Mouse (Mus musculus) liver, embryonic 13.5 days (tissue): ENCODE results near the gene Abcb9. TPM values are rescaled to one million over a fixed set of nuclear protein-coding genes. Genes with fewer than 3 reads are reported as not detected.

Source experiments
- ATAC-seq: fragments of 200-750 bp; cut with Nextera tagmentation; 2 replicates; pipeline ENCODE4 v1.8.0; 2017; ENCODE audit warnings: low read depth, mild to moderate bottlenecking, moderate number of reproducible peaks, moderate library complexity
- DNase-seq: peaks from one replicate; pipeline ENCODE4 v3.0.0; 2022
- H3K27ac ChIP-seq: fragments of 300-500 bp; sonication (generic); 2 replicates; pipeline ENCODE4 v1.5.1; 2015; ENCODE audit warnings: moderate library complexity, mild to moderate bottlenecking, inconsistent platforms
- H3K27me3 ChIP-seq: fragments of 300-500 bp; sonication (generic); 2 replicates; pipeline ENCODE4 v1.6.1; 2015; ENCODE audit warnings: mild to moderate bottlenecking, inconsistent platforms
- H3K36me3 ChIP-seq: fragments of 300-500 bp; sonication (generic); 2 replicates; pipeline ENCODE4 v1.6.1; 2015; ENCODE audit warnings: mild to moderate bottlenecking, inconsistent platforms
- H3K4me1 ChIP-seq: fragments of 300-500 bp; sonication (generic); replicated peaks from 2 replicates; pipeline ENCODE4 v1.6.1; 2015; ENCODE audit warnings: inconsistent platforms
- H3K4me2 ChIP-seq: fragments of 300-500 bp; sonication (generic); 2 replicates; pipeline ENCODE4 v1.6.1; 2015; ENCODE audit warnings: inconsistent platforms, mild to moderate bottlenecking, moderate library complexity
- H3K4me3 ChIP-seq: fragments of 300-500 bp; sonication (generic); replicated peaks from 2 replicates; pipeline ENCODE4 v1.5.1; 2015; ENCODE audit warnings: mild to moderate bottlenecking, inconsistent platforms
- H3K9ac ChIP-seq: fragments of 300-500 bp; sonication (generic); 2 replicates; pipeline ENCODE4 v1.6.1; 2015; ENCODE audit warnings: mild to moderate bottlenecking, inconsistent platforms
- H3K9me3 ChIP-seq: fragments of 300-500 bp; sonication (generic); replicated peaks from 2 replicates; pipeline ENCODE4 v1.6.1; 2016; ENCODE audit warnings: inconsistent platforms
- WGBS: fragments of 180-500 bp; shearing (Covaris S2); methylation state at CpG from one replicate; pipeline ENCODE4 v1.1.7; 2015; ENCODE audit not compliant: insufficient replicate concordance; 5-methylcytosine and 5-hydroxymethylcytosine counted together
- polyA plus RNA-seq: library from polyadenylated mRNA; unstranded; fragments of >200 nt; fragmentation: Nextera tagmentation; extraction: Ambion mirVana; gene quantifications from 2 replicates; pipeline ENCODE4 v1.2.1, GENCODE M21; 2015

Gene Abcb9
- polyA plus RNA-seq, 1 experiment from 2014 or later: 4.6 TPM

DNA sequence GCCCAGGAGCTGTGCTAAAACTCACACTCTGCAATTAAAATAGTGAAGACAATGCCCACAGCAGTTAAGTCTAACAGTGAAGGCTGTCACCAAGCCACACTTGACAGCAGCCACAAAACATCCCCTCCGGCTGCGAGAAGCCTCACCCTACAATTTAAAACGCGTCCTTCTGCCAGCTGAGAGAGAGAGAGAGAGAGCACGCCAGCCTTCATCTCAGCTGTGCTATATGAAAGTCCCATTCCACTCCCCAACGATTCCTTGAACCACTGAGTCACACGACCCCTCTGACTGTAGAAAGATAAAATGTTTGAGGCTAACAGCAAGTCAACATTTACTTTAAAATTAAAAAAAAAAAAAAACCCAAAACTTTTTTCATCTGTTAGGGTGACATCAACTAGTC, 66.9 kb downstream of the Abcb9 start:
- H3K9me3 ChIP-seq: no peaks in the 10 kb centered on the region
- no peaks in the 10 kb centered on the region for H3K27me3 ChIP-seq
- H3K4me3 ChIP-seq: 0 out of 2 replicates have a peak overlapping the region, but pooled peaks have one; percentile 14
- H3K4me2 ChIP-seq: peak overlapping the region; percentile 28
- no peak for DNase-seq
- H3K36me3 ChIP-seq: peaks cover 20% of the 10 kb centered on the region
- peaks cover 87% of the 10 kb centered on the region for H3K4me1 ChIP-seq
- peak overlapping the region; percentile 69 for H3K27ac ChIP-seq
- WGBS: 28% methylated on average over 7 of the region's 7 CpGs
- peak overlapping the region; percentile 49 for H3K9ac ChIP-seq
- no peak for ATAC-seq

DNA sequence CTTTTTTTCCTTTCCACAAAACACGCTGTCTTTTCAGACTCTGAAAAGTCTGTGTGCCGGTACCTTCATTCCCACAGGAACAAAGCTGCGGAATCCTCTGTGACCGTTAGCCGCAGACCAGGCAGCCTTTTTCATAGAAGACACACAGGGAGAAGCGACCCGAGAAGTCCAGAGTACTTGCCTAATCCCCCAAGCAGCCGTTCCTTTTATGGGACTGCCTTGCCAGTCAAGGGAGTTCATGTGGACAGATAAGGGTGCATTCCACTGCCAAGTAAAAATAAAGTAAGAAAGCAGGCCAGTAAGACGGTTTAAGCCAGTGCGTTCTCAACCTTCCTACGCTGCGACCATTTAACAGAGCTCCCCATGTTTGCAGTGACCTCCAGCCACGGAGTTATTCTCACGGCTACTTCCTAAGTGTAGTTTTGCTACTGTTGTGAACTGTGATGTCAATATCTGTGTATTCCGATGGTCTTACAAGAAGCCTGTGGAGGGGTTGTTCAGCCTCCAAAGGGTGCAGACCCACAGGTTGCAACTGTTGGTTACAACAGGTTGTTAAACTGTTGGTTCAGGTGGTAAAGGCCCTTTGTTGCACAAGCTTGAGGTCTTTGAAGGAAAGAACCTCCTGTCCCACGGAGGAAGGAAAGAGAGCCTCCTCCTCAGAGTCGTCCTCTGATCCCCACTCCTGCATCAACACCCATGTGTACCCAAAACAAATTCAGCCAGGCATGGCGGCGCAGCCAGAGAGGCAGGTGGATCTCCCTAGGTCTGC, 67.7 kb downstream of the Abcb9 start:
- ATAC-seq (no peak), DNase-seq (no peak)
- Histone ChIP-seq H3K27me3 (no peaks in the 10 kb centered on the region), H3K27ac (peak overlapping the region; percentile 69), H3K4me1 (peaks cover 94% of the 10 kb centered on the region), H3K4me2 (peak overlapping the region; percentile 28), H3K36me3 (peaks cover 20% of the 10 kb centered on the region), H3K4me3 (peak overlapping the region; percentile 14; the same call in 1 of the 2 replicates), H3K9me3 (no peaks in the 10 kb centered on the region), H3K9ac (peak overlapping the region; percentile 49)
- 49% methylated on average over 19 of the region's 19 CpGs for WGBS

DNA sequence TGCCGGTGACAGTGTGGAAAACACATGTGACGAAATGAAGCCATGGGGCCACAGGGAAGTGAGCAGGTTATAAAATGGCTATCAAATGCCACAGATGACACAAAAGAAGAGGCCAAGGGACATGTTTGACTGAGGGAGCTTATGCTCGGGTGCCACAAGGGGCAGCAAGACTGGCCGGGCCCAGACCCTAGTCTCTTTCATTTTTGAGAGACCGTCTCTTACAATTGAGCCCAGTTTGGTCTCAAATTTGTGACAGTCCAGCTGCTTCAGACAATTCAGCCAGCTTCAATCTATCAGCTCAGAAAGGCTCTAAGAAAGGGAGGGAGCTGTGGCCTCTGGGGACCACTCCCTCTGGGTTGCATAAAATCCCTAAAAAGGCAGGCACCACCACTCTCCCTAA, 69.0 kb downstream of the Abcb9 start:
- no peak overlapping the region for H3K4me3 ChIP-seq
- WGBS: 83% methylated on average over 5 of the region's 5 CpGs
- 0 out of 2 replicates have a peak overlapping the region, but pooled peaks have one; percentile 8 for H3K9ac ChIP-seq
- peaks cover 25% of the 10 kb centered on the region for H3K36me3 ChIP-seq
- no peaks in the 10 kb centered on the region for H3K27me3 ChIP-seq
- H3K27ac ChIP-seq: peak overlapping the region; percentile 58
- no peaks in the 10 kb centered on the region for H3K9me3 ChIP-seq
- DNase-seq (no peak), ATAC-seq (no peak)
- peaks cover 99% of the 10 kb centered on the region for H3K4me1 ChIP-seq
- H3K4me2 ChIP-seq: no peak overlapping the region

DNA sequence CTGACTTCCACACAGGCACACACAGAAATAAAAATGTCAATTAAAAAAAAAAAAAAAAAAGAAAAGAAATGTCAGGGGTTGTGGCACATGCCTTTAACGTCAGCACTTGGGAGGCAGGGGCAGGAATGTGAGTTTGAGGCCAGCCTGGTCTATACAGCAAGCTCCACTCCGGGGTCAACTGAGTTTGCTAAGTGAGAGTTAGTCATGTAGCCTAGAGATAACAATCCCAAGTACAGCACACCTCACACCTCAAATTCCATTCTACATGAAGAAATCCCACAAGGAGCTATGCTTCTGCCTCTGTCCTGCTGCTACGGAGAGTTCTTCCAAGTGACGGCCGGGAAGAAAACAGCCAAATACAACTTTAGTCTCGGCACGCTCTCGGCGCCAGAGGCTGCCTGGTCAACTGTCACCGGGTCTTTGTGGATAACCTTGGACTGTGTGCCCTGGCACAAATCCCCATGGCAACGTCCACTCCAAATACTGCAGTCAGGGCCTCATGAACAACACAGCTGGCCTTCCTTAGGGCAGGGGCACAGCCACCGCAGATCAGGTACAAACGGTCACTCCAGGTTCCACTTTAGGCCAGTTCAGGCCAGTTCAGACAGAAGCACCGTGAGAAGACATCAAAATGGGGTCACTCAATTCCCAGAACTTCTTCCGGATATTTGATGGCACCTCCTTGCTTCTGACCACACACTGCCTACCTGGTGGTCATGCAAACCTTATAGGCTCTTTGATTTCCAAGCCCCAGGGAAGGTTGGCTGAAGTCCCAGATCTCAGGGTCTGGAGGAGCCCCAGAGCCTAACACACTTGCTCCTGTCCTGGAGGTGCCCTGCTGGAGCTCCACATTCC, 69.8 kb downstream of the Abcb9 start:
- H3K9ac ChIP-seq: peak overlapping the region; percentile 0; the same call in 1 of the 2 replicates

GRCm38 (mm10) chr5:124025146-124025545, 70.5 kb downstream of the Abcb9 start:
- H3K4me1 ChIP-seq: peaks cover 99% of the 10 kb centered on the region
- WGBS: 57% methylated on average over 9 of the region's 9 CpGs
- H3K27me3 ChIP-seq: no peaks in the 10 kb centered on the region
- no peak for ATAC-seq
- no peak overlapping the region for H3K4me2 ChIP-seq
- peaks cover 35% of the 10 kb centered on the region for H3K36me3 ChIP-seq
- no peaks in the 10 kb centered on the region for H3K9me3 ChIP-seq
- H3K4me3 ChIP-seq: no peak overlapping the region
- H3K27ac ChIP-seq: peak overlapping the region; percentile 54
- H3K9ac ChIP-seq: peak overlapping the region; percentile 0; the same call in 1 of the 2 replicates
- DNase-seq: no peak

More for the DNA sequence above, 69.8 kb downstream of the Abcb9 start:
- ATAC-seq (peak; percentile 36), DNase-seq (no peak)
- Histone ChIP-seq H3K9me3 (no peaks in the 10 kb centered on the region), H3K4me3 (no peak overlapping the region), H3K4me2 (0 out of 2 replicates have a peak overlapping the region, but pooled peaks have one; percentile 4), H3K27me3 (no peaks in the 10 kb centered on the region), H3K36me3 (peaks cover 30% of the 10 kb centered on the region), H3K4me1 (peaks cover 99% of the 10 kb centered on the region), H3K27ac (peak overlapping the region; percentile 58; the same call in 1 of the 2 replicates)
- 78% methylated on average over 15 of the region's 15 CpGs for WGBS

- no peak for ATAC-seq
- Histone ChIP-seq H3K27me3 (no peaks in the 10 kb centered on the region), H3K27ac (peak overlapping the region; percentile 54), H3K4me1 (peaks cover 99% of the 10 kb centered on the region), H3K36me3 (peaks cover 36% of the 10 kb centered on the region), H3K4me3 (no peak overlapping the region), H3K4me2 (no peak overlapping the region), H3K9me3 (no peaks in the 10 kb centered on the region), H3K9ac (0 out of 2 replicates have a peak overlapping the region, but pooled peaks have one; percentile 0)
- 74% methylated on average over 6 of the region's 6 CpGs for WGBS
- DNase-seq: no peak
Observed at GRCm38 (mm10) chr5:124024677-124025076, 70.9 kb downstream of the Abcb9 start.

GRCm38 (mm10) chr5:124022365-124022764, 73.2 kb downstream of the Abcb9 start:
- 8% methylated on average over 7 of the region's 7 CpGs for WGBS
- Histone ChIP-seq H3K9me3 (no peaks in the 10 kb centered on the region), H3K4me2 (peak overlapping the region; percentile 63), H3K27me3 (no peaks in the 10 kb centered on the region), H3K9ac (peak overlapping the region; percentile 67), H3K36me3 (peaks cover 30% of the 10 kb centered on the region), H3K4me1 (peaks cover 99% of the 10 kb centered on the region), H3K4me3 (peak overlapping the region; percentile 25; the same call in 1 of the 2 replicates), H3K27ac (peak overlapping the region; percentile 82)
- ATAC-seq (no peak), DNase-seq (no peak)

- Histone ChIP-seq H3K9ac (peak overlapping the region; percentile 67), H3K27ac (peak overlapping the region; percentile 82), H3K9me3 (no peaks in the 10 kb centered on the region), H3K4me3 (0 out of 2 replicates have a peak overlapping the region, but pooled peaks have one; percentile 25), H3K36me3 (peaks cover 29% of the 10 kb centered on the region), H3K27me3 (no peaks in the 10 kb centered on the region), H3K4me1 (peaks cover 99% of the 10 kb centered on the region), H3K4me2 (peak overlapping the region; percentile 63)
- DNase-seq: no peak
- 55% methylated on average over 11 of the region's 11 CpGs for WGBS
- ATAC-seq: no peak
Observed at GRCm38 (mm10) chr5:124021701-124022100, 73.9 kb downstream of the Abcb9 start.

DNA sequence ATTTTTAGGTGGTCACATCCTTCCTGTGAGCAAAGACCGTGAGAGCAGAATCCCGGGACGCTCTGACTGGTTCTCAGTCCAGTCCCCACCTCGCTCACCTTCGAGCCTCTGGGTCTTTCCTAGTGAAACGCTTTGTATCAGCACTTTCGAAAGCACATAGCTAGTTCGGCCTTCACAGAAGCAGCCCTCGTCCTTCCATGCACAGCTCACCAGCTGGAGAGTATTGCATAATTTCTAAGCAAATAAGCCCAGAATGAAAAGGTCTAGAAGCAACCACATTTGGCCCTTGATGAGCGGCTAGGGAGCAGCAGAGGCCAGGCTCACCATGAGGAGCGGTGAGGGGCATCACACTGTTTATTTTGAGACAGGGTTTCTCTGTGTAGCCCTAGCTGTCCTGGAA, 74.5 kb downstream of the Abcb9 start:
- no peak overlapping the region for H3K9ac ChIP-seq
- WGBS: 67% methylated on average over 11 of the region's 11 CpGs
- DNase-seq: no peak
- no peaks in the 10 kb centered on the region for H3K9me3 ChIP-seq
- H3K4me2 ChIP-seq: peak overlapping the region; percentile 6; the same call in 1 of the 2 replicates
- ATAC-seq: no peak
- no peaks in the 10 kb centered on the region for H3K27me3 ChIP-seq
- peaks cover 25% of the 10 kb centered on the region for H3K36me3 ChIP-seq
- H3K27ac ChIP-seq: peak overlapping the region; percentile 82
- no peak overlapping the region for H3K4me3 ChIP-seq
- peaks cover 99% of the 10 kb centered on the region for H3K4me1 ChIP-seq

DNA sequence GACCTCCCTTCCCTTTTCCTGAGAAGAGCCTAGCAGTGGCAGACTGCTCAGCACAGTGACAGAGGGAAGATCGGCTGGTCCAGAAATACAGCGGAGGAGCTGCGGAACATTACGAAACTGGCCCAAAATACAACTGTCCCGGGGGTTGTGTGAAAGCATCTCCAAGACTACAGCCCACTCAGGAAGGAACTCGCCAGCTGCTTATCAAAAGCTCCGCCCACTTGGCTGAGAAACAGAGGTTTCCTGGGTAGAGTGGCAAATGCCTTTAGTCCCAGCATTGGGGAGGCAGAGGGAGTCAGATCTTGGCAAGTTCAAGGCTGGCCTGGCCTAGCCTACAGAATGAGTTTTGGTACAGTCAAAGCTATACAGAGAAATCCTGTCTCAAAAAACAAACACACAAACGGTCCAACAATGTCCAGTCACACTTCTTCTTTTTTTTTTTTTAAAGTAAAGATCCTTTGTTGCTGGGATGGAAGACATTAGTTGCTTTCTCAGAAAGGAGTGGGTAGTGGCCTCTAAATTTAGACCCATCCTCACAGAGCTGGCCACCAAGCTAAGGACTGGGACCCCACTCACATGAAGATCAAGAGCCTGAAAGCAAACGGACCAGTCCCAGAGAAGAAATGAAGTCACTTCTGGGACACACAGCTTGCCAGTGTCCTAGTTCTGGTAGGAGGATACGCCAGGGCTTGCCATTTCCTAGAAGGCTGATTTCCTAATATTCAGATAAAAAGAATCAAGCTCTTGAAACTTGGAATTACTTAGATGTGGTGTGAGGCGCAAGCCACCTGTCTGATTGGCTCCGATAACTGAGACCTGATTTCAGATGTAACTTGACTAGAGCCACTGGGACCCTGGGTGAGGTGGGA, 76.0 kb downstream of the Abcb9 start:
- peak; percentile 45 for ATAC-seq

More for the DNA sequence above, 76.0 kb downstream of the Abcb9 start:
- DNase-seq: peak; percentile 58
- Histone ChIP-seq H3K9me3 (no peaks in the 10 kb centered on the region), H3K36me3 (peaks cover 17% of the 10 kb centered on the region), H3K27ac (peak overlapping the region; percentile 73), H3K4me3 (peak overlapping the region; percentile 20), H3K27me3 (no peaks in the 10 kb centered on the region), H3K4me2 (peak overlapping the region; percentile 50), H3K4me1 (peaks cover 99% of the 10 kb centered on the region), H3K9ac (peak overlapping the region; percentile 51)
- 25% methylated on average over 12 of the region's 12 CpGs for WGBS
